Mouse (Mus musculus) testis, adult 2 months (tissue): ENCODE data around the gene Zfp362.

ENCODE experiments used
- CTCF ChIP-seq: fragments of 200-500 bp; IDR thresholded peaks from 2 replicates; pipeline ENCODE4 v1.5.1; 2012; ENCODE audit warnings: low read depth, mild to moderate bottlenecking, inconsistent platforms, low read length, moderate library complexity; ENCODE audit not compliant: control insufficient read depth, insufficient read depth, insufficient replicate concordance
- POLR2A ChIP-seq: fragments of 200-500 bp; IDR thresholded peaks from 2 replicates; pipeline ENCODE4 v1.6.1; 2012; ENCODE audit warnings: low read depth, mild to moderate bottlenecking, inconsistent platforms, low read length, moderate library complexity; ENCODE audit not compliant: control insufficient read depth

DNA sequence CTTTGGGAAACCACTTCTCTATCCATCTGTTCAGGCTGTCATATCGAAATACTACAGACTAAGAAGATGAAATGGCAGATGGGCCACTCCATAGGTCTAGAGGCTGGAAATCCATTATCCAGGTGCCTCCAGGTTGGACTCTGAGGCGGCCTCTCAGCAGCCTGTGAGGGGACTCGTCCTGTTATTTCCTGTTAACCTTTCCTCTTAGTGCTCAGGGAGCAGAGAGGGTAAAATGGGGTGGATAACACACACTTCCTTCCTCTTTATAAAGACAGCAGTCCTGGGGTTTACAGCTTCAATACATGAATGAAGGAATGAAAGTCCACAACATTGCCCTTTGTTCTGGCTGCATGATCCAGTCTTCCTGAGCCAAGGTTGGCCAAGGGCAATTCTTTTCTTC lies 18.3 kb upstream of the Zfp362 start:
- TF ChIP-seq CTCF (no peak), POLR2A (no peak)
